Mouse (Mus musculus): ENCODE results near the gene Cttnbp2. TPM values are rescaled to one million over a fixed set of nuclear protein-coding genes. Genes with fewer than 3 reads are reported as not detected.

Cttnbp2 gene
- polyA plus RNA-seq, 1 experiment from 2014 or later, result 42.6 TPM

- no peak overlapping the region for H3K27ac ChIP-seq (replicated peaks)
- no peak; the same call in 1 of the 2 replicates for ATAC-seq (ENCODE audit: low read depth)
- no peaks in the 10 kb centered on the region for H3K27me3 ChIP-seq
- no peaks in the 10 kb centered on the region for H3K9me3 ChIP-seq
- H3K4me3 ChIP-seq, result no peak overlapping the region
- H3K4me1 ChIP-seq (replicated peaks), result peaks cover 5% of the 10 kb centered on the region
- H3K4me2 ChIP-seq, result no peak overlapping the region
- WGBS, result 63% methylated on average over 3 of the region's 3 CpGs
- no peak overlapping the region for H3K9ac ChIP-seq
- H3K36me3 ChIP-seq, result peaks cover 16% of the 10 kb centered on the region
Measured at GRCm38 (mm10) chr6:18432362-18432761, 82.3 kb downstream of the Cttnbp2 start.

DNA sequence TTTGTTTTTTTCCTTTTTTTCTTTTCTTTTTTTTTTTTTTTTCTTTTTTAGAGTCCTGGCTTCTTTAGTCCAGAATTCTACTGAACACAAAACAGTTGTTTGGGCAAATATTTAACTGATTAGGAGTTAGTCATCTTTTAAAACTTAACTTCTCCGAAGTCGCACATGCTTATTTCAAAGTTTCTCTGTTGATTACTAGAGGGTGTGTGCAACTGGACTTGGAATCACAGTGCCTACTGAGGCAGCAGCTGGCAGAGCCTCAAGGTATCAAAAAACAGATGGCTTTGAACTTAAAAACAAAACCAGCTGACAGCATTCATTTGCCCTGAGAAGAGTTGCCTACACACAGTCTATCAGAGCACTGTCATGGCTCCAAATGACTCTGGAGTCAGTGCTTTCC is 82.8 kb downstream of the Cttnbp2 start:
- no peak overlapping the region for H3K4me2 ChIP-seq
- 0 out of 2 replicates have a peak, but pooled peaks cover 5% of the 10 kb centered on the region for H3K4me1 ChIP-seq (replicated peaks)
- no peaks in the 10 kb centered on the region for H3K27me3 ChIP-seq
- no peak overlapping the region for H3K9ac ChIP-seq
- WGBS, result 92% methylated on average over 2 of the region's 2 CpGs
- no peak overlapping the region for H3K4me3 ChIP-seq
- no peak overlapping the region for H3K27ac ChIP-seq (replicated peaks)
- no peak for ATAC-seq (ENCODE audit: low read depth)
- no peaks in the 10 kb centered on the region for H3K9me3 ChIP-seq
- H3K36me3 ChIP-seq, result peaks cover 16% of the 10 kb centered on the region

GRCm38 (mm10) chr6:18430062-18430461 is 84.6 kb downstream of the Cttnbp2 start:
- Histone ChIP-seq H3K27ac (replicated peaks) (no peak overlapping the region), H3K27me3 (no peaks in the 10 kb centered on the region), H3K4me1 (replicated peaks) (0 out of 2 replicates have a peak, but pooled peaks cover 5% of the 10 kb centered on the region), H3K9me3 (no peaks in the 10 kb centered on the region), H3K9ac (no peak overlapping the region), H3K36me3 (peaks cover 14% of the 10 kb centered on the region), H3K4me3 (no peak overlapping the region), H3K4me2 (no peak overlapping the region)
- WGBS, result 50% methylated on average over 3 of the region's 3 CpGs
- no peak for ATAC-seq (ENCODE audit: low read depth)

- no peak overlapping the region for H3K4me2 ChIP-seq
- no peak overlapping the region for H3K4me3 ChIP-seq
- 85% methylated on average over 6 of the region's 6 CpGs for WGBS
- H3K9me3 ChIP-seq, result no peaks in the 10 kb centered on the region
- no peak for ATAC-seq (ENCODE audit: low read depth)
- no peak overlapping the region for H3K9ac ChIP-seq
- no peaks in the 10 kb centered on the region for H3K27me3 ChIP-seq
- H3K36me3 ChIP-seq, result peaks cover 9% of the 10 kb centered on the region; the same call in 1 of the 2 replicates
- no peak overlapping the region for H3K27ac ChIP-seq (replicated peaks)
- H3K4me1 ChIP-seq (replicated peaks), result peaks cover 3% of the 10 kb centered on the region; the same call in 1 of the 2 replicates
Measured at GRCm38 (mm10) chr6:18424822-18425221, 89.8 kb downstream of the Cttnbp2 start.

DNA sequence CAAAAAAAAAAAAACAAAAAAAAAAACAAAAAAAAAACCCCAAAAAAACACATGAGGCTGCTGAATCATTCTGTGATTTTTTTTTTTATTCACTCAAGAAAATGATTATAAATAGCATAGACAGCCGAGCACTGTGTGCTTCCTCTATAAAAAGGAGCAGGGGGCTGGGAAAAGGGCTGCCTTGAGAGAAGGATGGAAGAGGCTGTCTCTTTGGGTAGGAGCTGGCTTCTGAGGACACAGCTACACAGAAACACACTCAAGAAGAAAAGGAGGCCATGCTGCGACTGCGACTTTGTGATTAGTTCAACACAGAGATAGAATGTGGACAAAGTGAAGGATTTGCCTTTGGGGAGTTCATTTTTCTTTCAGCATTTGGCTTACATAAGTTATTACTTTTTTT is 90.3 kb downstream of the Cttnbp2 start:
- Histone ChIP-seq H3K36me3 (peaks cover 12% of the 10 kb centered on the region), H3K4me1 (replicated peaks) (peaks cover 3% of the 10 kb centered on the region; the same call in 1 of the 2 replicates), H3K4me2 (no peak overlapping the region), H3K4me3 (no peak overlapping the region), H3K9ac (no peak overlapping the region), H3K9me3 (no peaks in the 10 kb centered on the region), H3K27ac (replicated peaks) (no peak overlapping the region), H3K27me3 (no peaks in the 10 kb centered on the region)
- 69% methylated on average over 3 of the region's 3 CpGs for WGBS
- no peak for ATAC-seq (ENCODE audit: low read depth)

DNA sequence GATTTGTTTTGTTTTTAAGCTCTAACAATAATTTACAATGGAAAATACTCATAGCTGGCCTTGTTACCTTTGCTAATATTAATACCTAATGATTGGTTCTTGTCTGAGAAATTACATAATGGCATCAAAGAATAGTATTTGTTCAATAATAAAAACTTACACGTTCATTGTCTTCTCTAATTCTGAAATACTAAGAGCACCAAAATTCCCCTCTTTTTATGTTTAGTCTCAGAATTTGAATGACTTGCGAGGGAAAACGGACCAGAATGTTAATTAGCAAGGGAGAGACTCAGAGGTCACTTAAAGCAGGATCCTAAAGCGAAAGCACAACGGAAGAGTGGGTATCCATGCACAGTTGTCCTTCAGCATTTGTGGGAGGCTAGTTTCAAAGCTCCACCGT is 91.5 kb downstream of the Cttnbp2 start:
- no peak overlapping the region for H3K4me2 ChIP-seq
- H3K4me1 ChIP-seq (replicated peaks), result peaks cover 3% of the 10 kb centered on the region; the same call in 1 of the 2 replicates
- H3K36me3 ChIP-seq, result peaks cover 22% of the 10 kb centered on the region
- H3K4me3 ChIP-seq, result no peak overlapping the region
- no peak for ATAC-seq (ENCODE audit: low read depth)
- H3K9ac ChIP-seq, result no peak overlapping the region
- WGBS, result 77% methylated on average over 6 of the region's 6 CpGs
- no peaks in the 10 kb centered on the region for H3K9me3 ChIP-seq
- no peak overlapping the region for H3K27ac ChIP-seq (replicated peaks)
- H3K27me3 ChIP-seq, result no peaks in the 10 kb centered on the region

- Histone ChIP-seq H3K9me3 (no peaks in the 10 kb centered on the region), H3K27me3 (no peaks in the 10 kb centered on the region), H3K4me1 (replicated peaks) (peaks cover 3% of the 10 kb centered on the region; the same call in 1 of the 2 replicates), H3K36me3 (peaks cover 22% of the 10 kb centered on the region), H3K9ac (no peak overlapping the region), H3K4me2 (no peak overlapping the region), H3K4me3 (no peak overlapping the region), H3K27ac (replicated peaks) (no peak overlapping the region)
- no peak for ATAC-seq (ENCODE audit: low read depth)
- WGBS, result 52% methylated on average over 2 of the region's 2 CpGs
Measured at GRCm38 (mm10) chr6:18421561-18421960, 93.1 kb downstream of the Cttnbp2 start.

DNA sequence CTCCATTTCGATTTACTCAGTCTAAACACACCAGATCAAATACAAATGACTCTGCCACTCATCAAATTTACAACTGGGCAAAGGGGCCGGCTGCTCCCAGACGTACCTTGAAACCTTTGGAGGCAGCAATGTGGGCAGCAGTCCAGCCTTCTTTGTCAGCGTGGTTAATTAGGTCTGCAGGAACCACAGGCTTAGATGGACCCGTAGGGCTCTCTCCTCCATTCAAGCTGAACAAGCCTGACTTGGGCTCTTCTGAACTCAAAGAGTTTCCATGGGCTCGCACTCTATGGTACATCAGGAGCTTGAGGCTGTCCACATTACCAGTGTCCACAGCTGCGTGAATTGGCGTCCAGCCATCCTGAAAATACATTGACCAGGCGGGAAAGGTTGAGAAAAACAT is 94.0 kb downstream of the Cttnbp2 start:
- Histone ChIP-seq H3K27me3 (no peaks in the 10 kb centered on the region), H3K9me3 (no peaks in the 10 kb centered on the region), H3K9ac (no peak overlapping the region), H3K36me3 (peaks cover 22% of the 10 kb centered on the region), H3K27ac (replicated peaks) (no peak overlapping the region), H3K4me1 (replicated peaks) (peaks cover 3% of the 10 kb centered on the region; the same call in 1 of the 2 replicates), H3K4me2 (no peak overlapping the region), H3K4me3 (no peak overlapping the region)
- ATAC-seq (ENCODE audit: low read depth), result no peak
- 56% methylated on average over 9 of the region's 9 CpGs for WGBS

GRCm38 (mm10) chr6:18417866-18418454 is 96.7 kb downstream of the Cttnbp2 start:
- H3K4me3 ChIP-seq, result no peak overlapping the region
- no peak overlapping the region for H3K4me2 ChIP-seq
- H3K4me1 ChIP-seq (replicated peaks), result peaks cover 6% of the 10 kb centered on the region; the same call in 1 of the 2 replicates
- 62% methylated on average over 6 of the region's 6 CpGs for WGBS
- H3K9me3 ChIP-seq, result no peaks in the 10 kb centered on the region
- peaks cover 31% of the 10 kb centered on the region for H3K36me3 ChIP-seq
- H3K9ac ChIP-seq, result no peak overlapping the region
- no peak overlapping the region for H3K27ac ChIP-seq (replicated peaks)
- no peak for ATAC-seq (ENCODE audit: low read depth)
- no peaks in the 10 kb centered on the region for H3K27me3 ChIP-seq

DNA sequence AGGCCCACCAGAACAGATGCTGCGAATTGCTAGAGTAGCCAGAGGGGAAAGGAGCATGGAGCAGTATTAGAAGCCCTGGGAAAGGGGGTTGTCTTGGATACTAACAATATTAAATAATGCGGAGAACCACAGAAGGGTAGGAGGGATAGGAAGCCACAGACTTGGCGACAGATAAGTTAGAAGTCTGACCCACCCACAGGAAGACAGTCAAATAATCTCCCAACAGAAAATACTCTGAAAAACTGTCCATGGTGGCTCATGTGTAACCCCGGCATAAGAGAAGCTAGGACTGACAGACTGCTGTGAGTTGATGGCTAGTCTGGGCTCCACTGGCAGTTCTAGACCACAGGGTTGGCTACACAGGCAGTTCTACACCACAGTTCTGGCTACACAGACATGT is 98.7 kb downstream of the Cttnbp2 start:
- Histone ChIP-seq H3K27ac (replicated peaks) (no peak overlapping the region), H3K4me2 (no peak overlapping the region), H3K9ac (no peak overlapping the region), H3K36me3 (peaks cover 37% of the 10 kb centered on the region), H3K4me3 (no peak overlapping the region), H3K4me1 (replicated peaks) (peaks cover 6% of the 10 kb centered on the region; the same call in 1 of the 2 replicates), H3K27me3 (no peaks in the 10 kb centered on the region), H3K9me3 (no peaks in the 10 kb centered on the region)
- WGBS, result 76% methylated on average over 4 of the region's 4 CpGs
- ATAC-seq (ENCODE audit: low read depth), result no peak

DNA sequence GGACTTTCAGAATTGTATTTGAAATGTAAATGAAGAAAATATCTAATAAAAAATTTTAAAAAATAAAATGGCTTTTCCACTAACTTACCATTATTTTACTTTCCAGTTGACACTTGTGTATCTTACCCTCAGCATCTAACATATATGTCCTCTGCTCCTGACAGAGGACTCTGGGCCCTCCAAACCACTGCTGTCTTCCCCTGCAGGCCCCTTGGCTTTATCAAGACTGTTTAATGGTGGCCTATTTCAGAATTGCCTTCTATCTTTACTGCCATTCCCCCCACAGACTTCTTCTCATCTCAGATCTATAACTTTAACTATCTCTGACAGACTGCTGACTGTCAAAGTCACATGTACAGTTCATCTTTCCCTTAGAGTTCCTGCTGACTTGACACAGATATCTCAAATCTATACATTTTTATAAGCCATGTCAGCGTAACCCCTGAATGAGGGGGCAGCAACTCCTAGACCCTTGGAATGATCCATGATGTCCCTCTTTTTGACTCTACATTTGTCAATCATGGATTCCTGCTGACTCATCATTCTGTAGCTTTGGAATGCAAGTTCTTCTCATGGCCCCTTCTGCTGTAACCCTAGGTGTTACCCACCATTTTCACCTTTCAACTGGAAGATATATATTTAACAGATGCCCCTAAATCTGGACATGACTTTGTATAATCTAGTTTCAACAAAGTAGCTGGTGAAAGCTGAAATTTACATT is 103.0 kb downstream of the Cttnbp2 start:
- no peaks in the 10 kb centered on the region for H3K9me3 ChIP-seq
- H3K4me3 ChIP-seq, result no peak overlapping the region
- H3K9ac ChIP-seq, result no peak overlapping the region
- peaks cover 29% of the 10 kb centered on the region for H3K36me3 ChIP-seq
- no peak overlapping the region for H3K27ac ChIP-seq (replicated peaks)
- no peak for ATAC-seq (ENCODE audit: low read depth)
- H3K4me2 ChIP-seq, result no peak overlapping the region
- H3K27me3 ChIP-seq, result no peaks in the 10 kb centered on the region
- H3K4me1 ChIP-seq (replicated peaks), result peaks cover 6% of the 10 kb centered on the region; the same call in 1 of the 2 replicates
- WGBS, result 97% methylated on average over 1 of the region's 1 CpGs

DNA sequence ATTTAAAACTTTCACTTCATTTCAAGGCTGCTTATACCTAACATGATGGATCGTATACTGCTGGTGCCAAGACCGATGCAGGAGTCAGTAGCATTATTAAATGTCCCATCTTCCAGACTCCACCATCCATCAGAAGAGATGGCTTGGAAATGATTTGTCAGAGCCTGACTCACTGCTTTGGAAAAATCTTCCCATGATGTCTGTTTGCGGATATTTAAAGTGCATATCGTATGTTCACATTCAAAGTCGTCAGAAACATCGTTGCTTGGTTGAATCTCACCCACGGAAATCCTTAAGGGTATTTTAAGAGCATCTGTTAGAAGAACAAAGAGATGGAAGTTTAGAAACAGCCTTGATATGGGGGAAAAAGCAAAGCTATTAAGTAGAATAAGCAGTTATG is 106.2 kb downstream of the Cttnbp2 start:
- no peak overlapping the region for H3K9ac ChIP-seq
- no peaks in the 10 kb centered on the region for H3K27me3 ChIP-seq
- peaks cover 50% of the 10 kb centered on the region for H3K36me3 ChIP-seq
- 95% methylated on average over 7 of the region's 7 CpGs for WGBS
- no peak for ATAC-seq (ENCODE audit: low read depth)
- H3K4me2 ChIP-seq, result no peak overlapping the region
- H3K9me3 ChIP-seq, result no peaks in the 10 kb centered on the region
- H3K4me1 ChIP-seq (replicated peaks), result no peaks in the 10 kb centered on the region
- no peak overlapping the region for H3K4me3 ChIP-seq
- no peak overlapping the region for H3K27ac ChIP-seq (replicated peaks)
